Mouse (Mus musculus) bone marrow macrophage, adult 2 months (primary cell): ENCODE results near the gene Gfer. TPM values are rescaled to one million over a fixed set of nuclear protein-coding genes. Genes with fewer than 3 reads are reported as not detected.
A peak's percentile ranks its signal among the peaks of the same experiment; 100 is the strongest.

Experiments
- H3K27ac ChIP-seq: 2 replicates; pipeline ENCODE4 v1.5.1; 2012; ENCODE audit warnings: low read depth, low read length; ENCODE audit not compliant: insufficient read depth
- H3K4me1 ChIP-seq: 2 replicates; pipeline ENCODE4 v1.6.1; 2012; ENCODE audit warnings: low read length; ENCODE audit not compliant: control insufficient read depth, insufficient read depth
- H3K4me3 ChIP-seq: 2 replicates; pipeline ENCODE4 v1.5.1; 2012; ENCODE audit warnings: mild to moderate bottlenecking, low read length, moderate library complexity; ENCODE audit not compliant: insufficient read depth
- CTCF ChIP-seq: IDR thresholded peaks from 2 replicates; pipeline ENCODE4 v1.5.1; 2012; ENCODE audit warnings: low read depth, mild to moderate bottlenecking, low read length, moderate library complexity
- POLR2A ChIP-seq: IDR thresholded peaks from 2 replicates; pipeline ENCODE4 v1.6.1; 2012; ENCODE audit warnings: mild to moderate bottlenecking, low read depth, low read length, borderline replicate concordance
- polyA plus RNA-seq: library from polyadenylated mRNA; stranded (reverse); fragments of >200 nt; gene quantifications from 2 replicates; pipeline ENCODE4 v1.2.4, GENCODE M21; 2012; ENCODE audit not compliant: missing spikeins, insufficient read depth, insufficient read length

Gfer gene
- polyA plus RNA-seq, 1 experiment, result 21.6 TPM

DNA sequence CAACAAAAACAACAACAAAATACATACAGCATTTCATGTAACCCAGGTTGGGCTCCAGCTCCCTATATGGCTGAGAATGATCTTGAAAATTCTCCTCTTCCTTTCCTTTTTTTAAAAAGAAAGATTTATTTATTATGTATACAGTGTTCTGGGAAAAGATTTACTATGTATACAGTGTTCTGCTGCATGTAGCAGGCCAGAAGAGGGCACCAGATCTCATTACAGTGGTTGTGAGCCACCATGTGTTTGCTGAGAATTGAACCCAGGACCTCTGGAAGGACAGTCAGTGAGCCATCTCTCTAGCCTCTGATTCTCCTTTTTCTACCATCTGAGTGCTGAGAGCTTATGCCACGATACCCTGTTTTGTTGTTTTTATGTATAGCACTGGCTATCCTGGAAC, 38.6 kb upstream of the Gfer start:
- Histone ChIP-seq H3K4me1 (peaks cover 35% of the 10 kb centered on the region), H3K4me3 (no peak overlapping the region), H3K27ac (no peak overlapping the region)
- no peak for TF ChIP-seq CTCF
- no peak for TF ChIP-seq POLR2A

DNA sequence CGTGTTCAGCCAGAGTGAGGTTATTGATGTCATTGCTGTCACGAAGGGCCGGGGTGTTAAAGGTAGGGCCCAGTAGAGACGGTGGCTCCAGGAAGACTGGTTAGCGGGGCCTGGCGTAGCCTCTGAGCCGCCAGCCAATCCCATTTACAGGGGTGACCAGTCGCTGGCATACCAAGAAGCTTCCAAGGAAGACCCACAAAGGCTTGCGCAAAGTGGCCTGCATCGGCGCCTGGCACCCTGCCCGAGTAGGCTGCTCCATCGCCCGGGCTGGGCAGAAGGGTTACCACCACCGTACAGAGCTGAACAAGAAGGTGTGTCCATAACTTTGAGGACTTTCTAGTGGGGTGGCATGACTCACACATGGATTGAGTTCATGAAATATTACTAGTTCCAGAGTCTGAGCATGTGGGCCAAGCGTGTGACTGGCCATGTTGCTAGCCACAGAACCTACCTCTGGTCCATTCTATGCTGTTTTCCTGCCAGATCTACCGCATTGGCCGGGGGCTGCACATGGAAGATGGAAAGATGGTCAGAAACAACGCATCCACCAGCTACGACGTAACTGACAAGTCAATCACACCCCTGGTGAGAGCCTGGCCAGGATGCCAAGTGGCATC, 37.6 kb upstream of the Gfer start:
- Histone ChIP-seq H3K4me3 (no peak overlapping the region), H3K27ac (no peak overlapping the region), H3K4me1 (peaks cover 29% of the 10 kb centered on the region)
- TF ChIP-seq POLR2A, result no peak
- TF ChIP-seq CTCF, result no peak

DNA sequence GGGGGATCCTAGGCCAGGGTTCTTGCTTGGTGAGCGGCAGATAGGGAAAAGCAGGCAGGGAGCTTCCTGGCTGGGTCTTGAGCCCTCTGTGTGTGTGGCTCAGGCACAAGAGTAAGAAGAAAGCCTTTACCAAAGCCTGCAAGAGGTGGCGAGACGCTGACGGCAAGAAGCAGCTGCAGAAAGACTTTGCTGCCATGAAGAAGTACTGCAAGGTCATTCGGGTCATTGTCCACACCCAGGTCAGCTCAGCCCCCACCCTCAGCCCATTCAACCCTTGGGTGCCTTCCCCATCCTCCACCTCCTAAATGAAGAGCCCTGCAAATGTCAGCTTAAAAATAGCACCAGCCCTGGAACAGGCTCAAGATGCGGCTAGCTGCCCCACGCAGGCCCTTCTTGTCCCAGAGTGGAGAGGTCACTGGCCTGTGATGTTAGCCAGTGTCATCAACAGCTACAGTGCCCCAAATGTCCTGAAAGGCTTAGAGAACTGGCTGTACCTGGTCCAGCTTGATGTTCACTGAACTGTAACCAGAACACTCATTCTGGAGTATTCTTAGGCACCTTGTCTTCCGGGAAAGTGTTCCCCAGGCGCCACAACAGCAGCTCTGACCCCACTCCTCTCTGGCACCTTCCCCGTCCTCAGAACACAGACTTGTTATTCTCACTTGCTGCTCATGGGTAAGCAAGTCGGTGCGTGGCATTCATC, 36.4 kb upstream of the Gfer start:
- Histone ChIP-seq H3K4me3 (no peak overlapping the region), H3K27ac (no peak overlapping the region), H3K4me1 (peaks cover 21% of the 10 kb centered on the region)
- TF ChIP-seq CTCF, result no peak
- TF ChIP-seq POLR2A, result no peak

DNA sequence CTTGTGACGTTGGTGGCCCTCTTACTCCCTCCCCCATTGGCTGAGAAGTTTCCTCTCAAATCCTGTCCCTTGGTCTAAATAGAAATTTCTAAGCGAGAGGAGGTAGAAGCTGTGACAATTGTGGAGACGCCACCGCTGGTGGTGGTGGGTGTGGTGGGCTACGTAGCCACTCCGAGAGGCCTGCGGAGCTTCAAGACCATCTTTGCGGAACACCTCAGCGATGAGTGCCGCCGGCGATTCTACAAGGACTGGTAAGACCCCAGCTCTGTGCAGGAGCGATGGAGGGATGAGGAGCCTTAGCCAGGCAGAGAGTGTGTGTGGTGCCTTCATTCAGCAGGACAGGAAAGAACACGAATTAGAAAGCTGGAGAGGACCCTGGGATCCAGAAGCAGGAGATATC, 34.8 kb upstream of the Gfer start:
- H3K27ac ChIP-seq, result no peak overlapping the region
- TF ChIP-seq CTCF (no peak), POLR2A (no peak)
- H3K4me3 ChIP-seq, result no peak overlapping the region
- H3K4me1 ChIP-seq, result peaks cover 18% of the 10 kb centered on the region

DNA sequence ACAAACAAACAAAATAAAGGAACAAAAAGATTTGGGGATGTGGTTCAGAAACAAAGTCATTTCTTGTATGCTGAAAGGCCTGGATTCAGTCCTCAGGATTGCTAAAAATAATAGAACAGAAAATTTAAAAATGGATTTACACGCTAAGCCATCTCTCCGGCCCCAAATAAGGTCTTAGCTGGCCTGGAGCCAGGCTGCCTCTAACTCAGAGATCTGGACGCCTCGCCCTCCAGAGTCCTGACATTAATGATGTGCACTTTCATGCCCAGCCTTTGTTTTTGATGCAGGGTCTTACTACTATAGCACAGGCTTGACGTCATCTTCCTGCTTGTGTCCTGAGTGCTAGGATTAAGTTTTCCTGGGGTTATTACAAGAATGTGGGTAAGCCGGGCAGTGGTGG, 33.1 kb upstream of the Gfer start:
- TF ChIP-seq POLR2A (no peak), CTCF (no peak)
- Histone ChIP-seq H3K27ac (no peak overlapping the region), H3K4me1 (peaks cover 11% of the 10 kb centered on the region), H3K4me3 (no peak overlapping the region)

DNA sequence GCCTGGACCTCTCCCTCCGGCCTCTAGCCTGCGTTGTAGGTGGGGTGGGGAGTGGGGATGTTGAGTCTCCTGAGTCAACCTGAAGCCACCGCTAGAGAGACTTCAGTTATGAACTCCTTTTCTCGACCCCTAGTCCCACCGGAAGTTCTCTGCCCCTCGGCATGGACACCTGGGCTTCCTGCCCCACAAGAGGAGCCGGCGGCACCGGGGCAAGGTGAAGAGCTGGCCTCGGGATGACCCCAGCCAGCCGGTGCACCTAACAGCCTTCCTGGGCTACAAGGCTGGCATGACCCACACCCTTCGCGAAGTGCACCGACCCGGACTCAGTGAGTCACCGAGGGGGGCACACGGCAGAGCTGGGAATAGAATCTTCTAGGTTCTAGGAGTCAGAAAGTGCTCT, 32.2 kb upstream of the Gfer start:
- Histone ChIP-seq H3K27ac (no peak overlapping the region), H3K4me3 (no peak overlapping the region)
- no peak for TF ChIP-seq POLR2A
- TF ChIP-seq CTCF, result no peak

DNA sequence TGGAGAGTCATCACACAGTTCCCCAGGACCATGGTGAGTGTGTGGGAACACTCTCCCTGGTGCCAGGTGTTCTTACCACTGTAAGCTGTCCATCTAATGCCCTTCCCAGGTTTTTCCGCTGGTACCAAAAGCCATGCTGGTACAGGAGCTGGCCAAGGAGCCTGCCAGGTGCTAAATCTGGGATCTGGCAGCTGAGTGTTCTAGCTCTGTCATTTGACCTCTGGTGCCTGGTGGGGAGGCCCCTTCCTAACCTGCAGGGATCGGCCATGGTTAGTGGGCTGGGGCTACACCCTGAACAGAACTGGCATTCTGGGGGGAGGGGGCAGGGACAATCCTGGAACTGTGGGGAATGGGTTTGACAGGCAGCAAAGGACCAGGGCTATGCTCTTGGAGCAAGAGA, 31.7 kb upstream of the Gfer start, which contains the start of gene Rpl3l:
Gene Rpl3l (plus strand): TSS at position 203 of the 400 bp plus-strand sequence.
- Histone ChIP-seq H3K4me1 (peaks cover 8% of the 10 kb centered on the region), H3K4me3 (no peak within 1 kb of the TSS), H3K27ac (no peak within 1 kb of the TSS)
- TF ChIP-seq POLR2A, result no peak
- TF ChIP-seq CTCF, result no peak

More for the DNA sequence above, 32.2 kb upstream of the Gfer start:
- peaks cover 8% of the 10 kb centered on the region for H3K4me1 ChIP-seq

DNA sequence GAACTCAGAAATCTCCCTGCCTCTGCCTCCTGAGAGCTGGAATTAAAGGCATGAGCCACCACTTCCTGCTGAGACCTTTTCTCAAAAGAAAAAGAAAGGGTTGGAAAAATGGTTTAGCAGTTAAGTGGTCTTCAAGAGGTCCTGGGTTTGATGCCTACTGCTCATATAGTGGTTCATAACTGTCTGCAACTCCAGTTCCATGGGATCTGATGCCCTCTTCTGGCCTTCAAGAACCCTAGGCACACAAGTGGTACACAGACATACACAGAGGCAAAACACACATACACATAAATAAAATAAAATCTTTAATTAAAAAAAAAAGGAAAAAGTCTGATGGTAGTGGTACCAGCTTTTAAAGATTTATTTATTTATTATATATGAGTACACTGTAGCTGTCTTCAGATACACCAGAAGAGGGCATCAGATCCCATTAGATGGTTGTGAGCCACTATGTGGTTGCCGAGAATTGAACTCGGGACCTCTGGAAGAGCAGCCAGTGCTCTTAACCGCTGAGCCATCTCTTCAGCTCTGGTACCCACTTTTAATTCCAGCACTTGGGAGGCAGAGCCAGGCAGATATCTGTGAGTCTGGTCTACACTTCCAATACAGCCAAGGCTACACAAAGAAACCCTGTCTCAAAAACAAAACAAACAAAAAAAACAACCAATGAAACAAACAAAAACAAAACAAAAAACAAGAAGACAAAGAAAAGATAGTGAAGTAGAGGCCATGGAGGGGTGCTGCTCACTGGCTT, 29.9 kb upstream of the Gfer start:
- no peak overlapping the region for H3K27ac ChIP-seq
- H3K4me1 ChIP-seq, result peaks cover 10% of the 10 kb centered on the region

DNA sequence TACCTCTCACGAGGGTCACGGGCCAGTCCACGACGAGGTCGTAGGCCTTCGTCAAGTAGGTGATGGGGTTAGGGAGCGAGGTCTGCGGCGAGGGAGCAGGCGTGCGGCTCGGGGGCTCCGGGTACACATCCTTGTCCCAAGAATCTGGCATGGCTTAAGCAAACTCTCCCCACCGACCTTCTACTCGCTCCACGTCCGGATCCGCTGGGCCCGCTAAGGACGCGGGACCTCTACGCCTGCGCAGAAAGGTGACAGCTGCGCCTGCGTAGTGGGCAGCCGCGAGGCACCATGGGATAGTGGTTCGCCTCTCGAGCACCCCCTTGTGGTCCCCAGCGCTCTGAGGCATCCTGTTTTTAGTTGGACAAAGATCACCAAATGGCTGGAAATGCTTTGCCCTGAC, 28.2 kb upstream of the Gfer start, which contains the start of gene Ndufb10:
Gene Ndufb10 (minus strand): TSS at position 295 of the 400 bp plus-strand sequence.
- H3K27ac ChIP-seq, result peak within 1 kb of the TSS; percentile 57
- H3K4me1 ChIP-seq, result peaks cover 5% of the 10 kb centered on the region; the same call in 1 of the 2 replicates
- TF ChIP-seq POLR2A (no peak), CTCF (no peak)
- peak within 1 kb of the TSS; percentile 78 for H3K4me3 ChIP-seq

More for the DNA sequence above, 29.9 kb upstream of the Gfer start:
- TF ChIP-seq CTCF, result no peak
- no peak for TF ChIP-seq POLR2A
- no peak overlapping the region for H3K4me3 ChIP-seq

DNA sequence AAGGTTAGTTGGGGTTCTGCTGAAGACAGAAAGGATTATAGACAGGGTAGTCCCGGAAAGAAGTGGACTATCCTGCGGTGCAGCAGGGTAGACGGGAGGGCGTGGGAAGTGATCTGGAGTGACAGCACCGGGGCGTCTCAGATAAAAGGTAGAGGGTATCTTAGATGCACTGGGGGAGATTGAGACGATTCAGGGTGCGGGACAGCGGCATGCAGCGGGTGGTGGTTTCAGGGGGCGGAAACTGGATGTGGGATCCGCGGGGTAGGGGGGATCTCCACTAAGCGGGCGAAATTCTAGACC, 27.9 kb upstream of the Gfer start:
- Histone ChIP-seq H3K4me3 (peak overlapping the region; percentile 78), H3K4me1 (peaks cover 5% of the 10 kb centered on the region; the same call in 1 of the 2 replicates), H3K27ac (peak overlapping the region; percentile 57)
- TF ChIP-seq CTCF (no peak), POLR2A (no peak)
